Mouse (Mus musculus): ENCODE measurements around the gene Sde2.

Sde2 gene

DNA sequence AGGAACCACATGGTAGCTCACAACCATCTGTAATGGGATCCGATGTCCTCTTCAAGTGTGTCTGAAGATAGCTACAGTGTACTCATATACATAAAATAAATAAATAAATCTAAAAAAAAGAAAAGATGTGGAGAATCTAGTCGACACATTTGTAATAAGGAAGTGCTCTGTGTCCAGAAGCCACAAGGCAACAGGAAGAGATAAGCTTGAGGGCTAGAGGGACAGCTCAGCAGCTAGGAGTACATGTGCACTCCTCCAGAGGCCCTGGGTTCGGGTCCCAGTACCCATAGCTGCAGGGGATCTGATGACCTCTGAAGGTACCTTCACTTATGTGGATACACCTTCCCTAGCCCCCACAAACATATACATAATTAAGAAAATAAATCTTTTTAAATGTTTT, 30.8 kb downstream of the Sde2 start:
- in situ Hi-C loops (cut with MboI; ENCODE audit: unreplicated experiment in 2 of 2): loop anchor here (10.0 to 25.0 kb wide), 3 partner anchors 273 to 956 kb away; partner anchors contain the start of gene Lbr (in 1 of the 2)

DNA sequence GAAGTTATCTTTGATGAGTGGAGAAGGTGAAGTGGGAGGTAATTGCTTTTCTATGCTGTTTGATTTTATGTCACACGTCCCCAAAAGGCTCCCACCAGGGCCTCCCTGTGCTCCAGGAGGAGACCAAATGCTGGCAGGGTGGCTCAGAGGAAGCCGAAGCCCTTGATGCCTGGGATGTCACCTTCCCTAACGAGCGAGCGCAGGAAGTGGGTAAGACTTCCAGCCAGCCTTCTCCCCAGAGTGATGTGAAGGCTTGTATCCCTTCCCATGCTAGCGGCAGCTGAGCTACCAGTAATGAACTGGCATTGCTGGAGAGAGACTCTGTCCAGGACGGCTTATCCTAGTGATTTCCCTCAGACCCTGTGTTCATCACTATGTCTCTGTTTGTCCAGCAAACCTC, 32.8 kb downstream of the Sde2 start:
- in situ Hi-C loops (cut with MboI; ENCODE audit: unreplicated experiment in 2 of 2): loop anchor here (10.0 to 25.0 kb wide), 3 partner anchors 271 to 954 kb away; partner anchors contain the start of gene Lbr (in 1 of the 2)

DNA sequence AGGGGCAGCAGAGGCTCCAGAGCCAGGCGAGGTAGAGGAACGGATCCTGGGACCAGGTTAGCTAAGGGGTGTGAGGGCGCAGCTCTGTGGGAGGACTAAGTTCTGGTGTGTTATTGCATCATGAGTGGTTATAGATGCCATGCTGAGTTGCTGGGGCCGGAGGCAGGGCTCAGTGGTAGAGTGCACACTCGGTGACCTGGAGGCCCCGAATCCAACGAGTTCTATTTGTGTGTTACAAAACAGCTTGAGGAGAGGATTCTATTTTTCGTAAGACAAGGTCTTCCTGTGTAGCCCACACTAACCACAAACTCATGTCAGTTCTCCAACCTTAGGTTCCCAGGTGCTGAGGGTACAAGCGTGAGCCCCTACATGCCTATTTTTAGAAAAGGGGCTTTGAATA, 33.6 kb downstream of the Sde2 start:
- in situ Hi-C loops (cut with MboI; ENCODE audit: unreplicated experiment in 2 of 2): loop anchor here (10.0 to 25.0 kb wide), 3 partner anchors 270 to 953 kb away; partner anchors contain the start of gene Lbr (in 1 of the 2)

DNA sequence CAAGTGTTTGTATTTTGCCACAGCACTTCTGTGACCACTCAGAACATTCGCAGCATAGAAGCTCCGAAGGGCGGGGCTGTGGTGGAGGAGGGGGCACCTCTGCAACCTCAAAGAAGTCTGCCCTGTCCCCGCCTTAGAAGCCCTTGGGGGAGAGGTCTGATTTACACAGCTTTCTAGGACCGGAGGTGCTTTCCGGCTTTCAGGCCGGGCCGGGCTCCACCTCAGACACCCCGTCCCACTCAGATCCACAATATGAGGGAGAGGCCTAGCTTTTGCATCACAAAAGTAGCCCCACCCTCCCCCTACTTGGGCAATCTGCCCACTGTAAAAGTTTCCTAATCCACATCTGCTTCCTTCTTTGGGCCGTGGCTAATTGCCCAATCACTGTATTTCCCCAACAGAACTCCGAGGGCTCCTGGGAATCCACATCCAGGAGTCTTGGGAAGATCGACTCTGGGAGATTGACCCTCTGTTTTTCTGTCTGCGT, 37.7 kb downstream of the Sde2 start:
- in situ Hi-C loops (cut with MboI; ENCODE audit: unreplicated experiment in 2 of 2): loop anchor here (10.0 to 25.0 kb wide), 3 partner anchors 266 to 949 kb away; partner anchors contain the start of gene Lbr (in 1 of the 2)

DNA sequence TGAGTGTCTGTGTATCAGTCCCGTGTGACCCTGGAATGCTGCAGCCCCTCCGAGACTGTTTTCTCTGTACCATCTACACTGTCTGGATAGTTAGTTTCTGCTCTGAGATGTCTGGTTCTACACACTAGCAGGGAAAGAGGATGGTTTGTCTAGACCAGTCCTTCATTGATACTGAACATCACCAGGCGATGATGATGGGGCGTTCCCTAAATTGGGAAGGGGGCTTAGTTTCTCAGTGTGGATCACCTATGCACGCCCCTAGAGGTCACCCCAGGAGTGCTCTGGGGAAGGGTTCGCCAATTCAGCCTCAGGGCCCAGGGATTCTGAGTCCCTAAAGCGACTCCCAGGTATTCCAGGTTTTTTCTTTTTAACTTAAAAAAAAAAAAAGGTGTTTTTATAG, 38.2 kb downstream of the Sde2 start:
- in situ Hi-C loops (cut with MboI; ENCODE audit: unreplicated experiment in 2 of 2): loop anchor here (10.0 to 25.0 kb wide), 3 partner anchors 266 to 948 kb away; partner anchors contain the start of gene Lbr (in 1 of the 2)

DNA sequence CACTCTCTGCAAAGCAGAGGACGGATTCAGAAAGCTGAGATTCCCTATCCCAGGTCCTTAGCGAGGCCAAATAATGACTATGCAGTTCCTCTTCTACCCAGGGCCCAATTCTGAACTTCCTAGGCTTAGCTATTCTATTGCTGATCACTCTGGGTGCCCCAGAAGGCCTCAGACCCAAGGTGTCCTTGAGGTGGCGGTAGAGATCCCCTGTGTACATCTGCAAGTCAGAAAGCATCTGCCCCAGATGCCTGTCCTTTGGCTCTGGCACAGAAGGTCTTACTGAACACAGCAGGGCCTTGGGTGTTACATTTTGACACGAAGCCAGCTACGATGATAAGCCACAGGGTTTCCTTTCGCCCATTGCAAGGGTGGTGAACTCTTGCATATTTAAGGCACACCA, 38.9 kb downstream of the Sde2 start:
- in situ Hi-C loops (cut with MboI; ENCODE audit: unreplicated experiment in 2 of 2): loop anchor here (10.0 to 25.0 kb wide), 4 partner anchors 265 to 947 kb away; partner anchors contain the start of gene Lbr (in 1 of the 2)

DNA sequence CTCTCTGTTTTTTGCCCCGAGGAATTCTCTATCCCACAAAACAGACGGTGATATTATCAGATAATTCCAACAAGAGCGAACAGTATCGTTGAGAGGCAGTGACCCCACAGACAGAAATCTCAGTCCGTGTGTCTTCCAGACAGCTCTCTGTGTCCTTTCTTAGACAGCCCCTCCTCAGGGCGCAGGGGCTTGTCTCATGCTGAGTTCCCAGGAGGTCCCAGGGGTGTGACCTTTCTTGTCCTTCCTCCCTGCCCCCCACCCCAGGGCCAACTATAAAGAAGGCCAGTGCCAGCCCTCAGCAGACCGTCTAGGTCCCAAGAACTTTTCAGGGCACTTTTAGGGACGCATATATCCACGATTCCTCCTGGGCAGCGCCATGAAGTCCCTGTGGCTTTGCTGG, 41.9 kb downstream of the Sde2 start, which contains the start of gene Lefty2:
Gene Lefty2, plus strand, starts transcription at position 301 of the 400 bp plus-strand sequence.
- in situ Hi-C loops (cut with MboI; ENCODE audit: unreplicated experiment in 2 of 2): loop anchor here in 1 of 2 experiments (10.0 to 25.0 kb wide), 3 partner anchors 344 to 944 kb away; partner anchors contain the start of gene Lbr

DNA sequence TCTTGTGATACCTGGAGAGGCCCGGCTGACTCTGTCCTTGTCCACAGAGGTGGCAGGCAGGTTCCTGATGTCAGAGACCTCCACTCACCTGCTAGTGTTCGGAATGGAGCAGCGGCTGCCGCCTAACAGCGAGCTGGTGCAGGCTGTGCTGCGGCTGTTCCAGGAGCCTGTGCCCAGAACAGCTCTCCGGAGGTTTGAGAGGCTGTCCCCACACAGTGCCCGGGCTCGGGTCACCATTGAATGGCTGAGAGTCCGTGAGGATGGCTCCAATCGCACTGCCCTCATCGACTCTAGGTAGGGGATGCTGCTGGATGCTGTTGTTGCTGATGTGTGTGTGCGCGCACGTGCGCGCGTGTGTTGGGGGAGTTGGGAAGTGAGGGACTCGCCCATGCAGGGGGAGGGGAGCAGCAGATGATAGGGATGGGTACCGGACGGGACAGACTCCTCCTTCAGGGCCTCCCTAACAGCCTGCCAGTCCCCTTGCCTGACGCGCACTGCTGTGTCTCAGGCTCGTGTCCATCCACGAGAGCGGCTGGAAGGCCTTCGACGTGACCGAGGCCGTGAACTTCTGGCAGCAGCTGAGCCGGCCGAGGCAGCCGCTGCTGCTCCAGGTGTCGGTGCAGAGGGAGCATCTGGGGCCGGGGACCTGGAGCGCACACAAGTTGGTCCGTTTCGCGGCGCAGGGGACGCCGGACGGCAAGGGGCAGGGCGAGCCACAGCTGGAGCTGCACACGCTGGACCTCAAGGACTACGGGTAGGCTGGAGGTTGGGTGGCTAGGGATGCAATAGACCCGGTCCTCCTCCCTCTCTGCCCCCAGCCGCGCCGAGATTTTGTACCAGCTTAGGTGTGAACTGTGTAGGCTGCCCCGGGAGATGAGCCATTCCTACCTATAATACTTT, 43.4 kb downstream of the Sde2 start:
- in situ Hi-C loops (cut with MboI; ENCODE audit: unreplicated experiment in 2 of 2): loop anchor here in 1 of 2 experiments (10.0 to 25.0 kb wide), 3 partner anchors 343 to 943 kb away; partner anchors contain the start of gene Lbr

DNA sequence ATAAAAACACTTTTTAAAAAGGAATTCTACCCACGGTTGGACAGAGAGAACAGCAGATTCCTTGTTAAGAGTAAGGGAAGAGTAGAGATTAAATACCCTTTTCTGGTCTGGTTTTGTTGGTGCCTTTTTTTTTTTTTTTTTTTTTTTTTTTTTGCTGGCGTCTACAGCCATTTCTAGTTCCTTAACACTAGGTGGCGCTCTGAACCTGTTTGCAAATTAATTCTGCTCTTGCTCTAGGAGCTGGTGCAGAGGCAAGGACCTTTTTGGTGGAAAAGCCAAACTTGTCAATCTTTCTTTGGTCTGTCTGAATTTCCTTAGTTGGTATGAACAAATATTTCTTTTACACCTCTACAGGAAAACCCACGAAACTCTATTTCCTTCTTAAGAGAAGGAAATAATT, 50.2 kb downstream of the Sde2 start:
- in situ Hi-C loops (cut with MboI; ENCODE audit: unreplicated experiment in 2 of 2): loop anchor here (5.0 to 25.0 kb wide), 4 partner anchors 71 to 961 kb away; no protein-coding TSS in a partner anchor

DNA sequence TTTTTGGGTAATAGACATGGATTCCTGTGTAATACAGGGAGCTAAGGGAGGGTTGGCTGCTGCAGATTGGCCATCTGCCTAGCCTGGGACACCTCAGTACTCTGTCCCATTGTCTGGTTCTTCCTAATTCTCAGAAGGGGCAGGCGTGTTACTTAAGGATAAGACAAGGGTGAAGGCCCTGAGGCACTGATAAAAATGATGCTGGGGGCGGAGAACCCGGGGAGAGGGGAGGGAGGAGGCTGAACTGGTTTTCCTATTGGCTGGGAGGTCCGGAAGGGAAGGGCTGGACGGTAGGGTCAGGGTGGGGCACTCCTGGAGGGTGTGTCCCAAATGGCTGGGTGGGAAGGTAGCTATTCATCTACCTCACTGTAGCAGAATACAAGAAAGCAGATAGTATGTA, 52.0 kb downstream of the Sde2 start:
- in situ Hi-C loops (cut with MboI; ENCODE audit: unreplicated experiment in 2 of 2): loop anchor here (5.0 to 25.0 kb wide), 4 partner anchors 69 to 959 kb away; no protein-coding TSS in a partner anchor

DNA sequence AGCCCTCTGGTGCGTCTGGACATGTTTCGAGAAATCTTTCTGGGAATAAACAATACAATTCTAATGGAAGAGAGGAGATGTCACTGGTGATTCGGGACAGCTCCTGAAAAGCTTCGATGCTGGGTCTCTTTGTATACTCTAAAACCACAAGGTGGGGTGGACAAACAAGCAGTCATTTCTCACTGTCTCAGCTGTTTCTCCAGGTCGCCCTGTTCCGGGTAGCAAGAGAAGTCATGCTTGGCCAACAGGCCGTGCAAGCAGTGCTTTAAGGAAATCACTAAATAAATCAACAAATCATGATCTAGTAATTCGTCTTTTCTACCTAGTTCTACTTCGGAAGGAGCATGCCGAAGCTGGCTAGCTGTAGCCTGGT, 52.7 kb downstream of the Sde2 start:
- in situ Hi-C loops (cut with MboI; ENCODE audit: unreplicated experiment in 2 of 2): loop anchor here (5.0 to 25.0 kb wide), 4 partner anchors 69 to 959 kb away; no protein-coding TSS in a partner anchor

DNA sequence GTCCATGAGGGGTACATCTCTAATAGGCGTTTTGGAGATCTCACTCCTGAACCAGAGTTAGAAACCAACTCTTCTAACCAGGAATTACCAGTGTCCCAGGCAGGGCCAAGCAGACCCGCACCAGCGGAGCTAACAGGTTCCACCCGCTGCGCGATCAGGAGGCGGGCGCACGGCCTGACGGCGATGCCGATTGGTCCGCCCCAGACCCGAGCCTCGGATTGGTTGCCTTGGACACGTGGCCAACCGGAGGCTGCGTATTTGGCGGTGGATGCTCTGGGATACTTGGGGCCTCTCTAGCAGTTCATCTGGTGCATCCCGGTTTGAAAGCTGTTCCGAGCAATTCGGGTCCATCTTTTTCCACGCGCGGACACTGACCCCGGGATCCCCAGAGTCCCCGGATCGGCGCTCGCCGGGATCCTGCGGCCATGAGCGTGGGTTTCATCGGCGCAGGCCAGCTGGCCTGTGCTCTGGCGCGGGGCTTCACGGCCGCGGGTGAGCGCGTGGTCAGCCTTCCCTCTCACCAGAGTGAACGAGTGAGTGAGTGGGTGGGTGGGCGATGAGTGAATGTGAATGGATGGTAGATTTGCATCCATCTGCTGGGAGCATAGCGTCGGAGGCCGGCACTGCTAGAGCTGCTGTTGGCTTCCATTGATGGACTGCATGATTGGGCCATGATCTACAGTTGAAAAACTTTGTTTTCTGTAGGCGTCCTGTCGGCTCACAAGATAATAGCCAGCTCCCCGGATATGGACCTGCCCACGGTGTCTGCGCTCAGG, 53.3 kb downstream of the Sde2 start, which contains the start of gene Pycr2:
Gene Pycr2, plus strand, starts transcription at position 255 of the 776 bp plus-strand sequence.
- in situ Hi-C loops (cut with MboI; ENCODE audit: unreplicated experiment in 2 of 2): loop anchor here (5.0 to 25.0 kb wide), 4 partner anchors 68 to 958 kb away; no protein-coding TSS in a partner anchor

DNA sequence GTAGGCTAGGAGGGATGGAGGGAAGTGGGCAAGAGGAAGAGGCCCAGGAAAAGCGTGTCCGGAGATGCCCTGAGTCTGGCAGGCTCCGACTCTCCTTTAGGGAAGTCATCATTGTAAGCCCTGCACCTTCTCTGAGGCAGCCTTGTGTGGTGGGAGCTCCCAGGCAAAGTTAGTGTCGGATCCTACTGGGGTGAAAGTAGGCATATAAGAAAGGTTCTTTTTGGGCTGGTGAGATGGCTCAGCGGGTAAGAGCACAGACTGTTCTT, 53.8 kb downstream of the Sde2 start:
- in situ Hi-C loops (cut with MboI; ENCODE audit: unreplicated experiment in 2 of 2): loop anchor here (5.0 to 25.0 kb wide), 4 partner anchors 68 to 958 kb away; no protein-coding TSS in a partner anchor

DNA sequence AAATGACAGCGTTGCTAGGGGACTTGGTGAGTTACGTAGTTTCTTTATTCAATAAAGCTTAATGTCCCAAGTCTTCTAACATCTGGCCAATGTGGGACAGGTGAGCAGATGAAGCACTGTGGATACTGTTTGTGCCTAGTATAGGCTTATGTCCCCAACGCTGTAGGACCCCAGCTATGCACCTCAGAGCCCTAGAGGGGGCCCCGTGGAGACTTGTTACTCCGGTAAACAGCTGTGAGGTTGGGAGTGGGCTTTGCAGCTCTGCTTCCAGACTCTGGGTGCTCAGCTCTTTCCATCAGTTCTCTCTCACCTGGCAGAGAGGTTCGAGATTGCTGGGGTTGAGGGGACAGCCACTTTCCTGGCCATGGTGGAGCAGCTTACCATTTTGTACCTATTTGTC, 54.4 kb downstream of the Sde2 start:
- in situ Hi-C loops (cut with MboI; ENCODE audit: unreplicated experiment in 2 of 2): loop anchor here in 1 of 2 experiments (10.0 to 25.0 kb wide), 2 partner anchors 319 to 957 kb away; no protein-coding TSS in a partner anchor

DNA sequence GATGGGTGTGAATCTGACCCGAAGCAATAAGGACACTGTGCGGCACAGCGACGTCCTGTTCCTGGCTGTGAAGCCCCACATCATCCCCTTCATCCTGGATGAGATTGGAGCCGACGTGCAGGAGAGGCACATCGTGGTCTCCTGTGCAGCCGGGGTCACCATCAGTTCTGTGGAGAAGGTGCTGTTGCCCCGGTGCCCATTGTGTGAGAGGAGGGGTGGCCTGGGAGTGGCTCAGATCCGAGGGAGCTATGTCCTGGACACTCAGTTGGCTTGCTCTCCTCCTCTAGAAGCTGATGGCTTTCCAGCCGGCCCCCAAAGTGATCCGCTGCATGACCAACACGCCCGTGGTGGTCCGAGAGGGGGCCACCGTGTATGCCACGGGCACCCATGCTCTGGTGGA, 54.9 kb downstream of the Sde2 start:
- in situ Hi-C loops (cut with MboI; ENCODE audit: unreplicated experiment in 2 of 2): loop anchor here in 1 of 2 experiments (10.0 to 25.0 kb wide), 2 partner anchors 319 to 956 kb away; no protein-coding TSS in a partner anchor

DNA sequence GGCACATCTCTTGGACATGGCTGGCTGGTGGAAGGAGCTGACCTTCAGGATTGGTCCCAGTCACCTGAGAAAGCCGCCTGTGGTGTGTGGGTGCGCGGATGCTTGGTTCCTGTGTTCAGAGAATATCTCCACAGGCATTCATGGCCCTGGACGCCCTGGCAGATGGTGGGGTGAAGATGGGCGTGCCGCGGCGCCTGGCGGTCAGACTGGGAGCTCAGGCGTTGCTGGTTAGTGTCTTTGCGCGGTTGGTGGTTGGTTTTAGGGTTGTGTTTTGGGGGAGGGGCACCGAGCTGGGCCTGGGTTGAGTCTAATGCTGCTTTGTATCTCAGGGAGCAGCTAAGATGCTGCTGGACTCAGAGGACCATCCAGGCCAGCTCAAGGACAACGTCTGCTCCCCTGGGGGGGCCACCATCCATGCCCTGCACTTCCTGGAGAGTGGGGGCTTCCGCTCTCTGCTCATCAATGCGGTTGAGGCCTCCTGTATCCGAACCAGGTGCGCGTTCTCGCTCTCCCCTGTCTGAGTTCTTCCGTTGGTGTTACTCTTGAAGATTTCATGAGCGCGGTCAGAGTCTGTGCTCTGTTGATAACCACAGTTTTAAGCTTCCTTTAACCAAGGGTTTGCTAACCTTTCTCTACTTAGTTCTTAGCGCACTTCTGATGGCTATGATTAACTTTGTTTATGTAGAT, 55.7 kb downstream of the Sde2 start:
- in situ Hi-C loops (cut with MboI; ENCODE audit: unreplicated experiment in 2 of 2): loop anchor here in 1 of 2 experiments (10.0 to 25.0 kb wide), 2 partner anchors 318 to 956 kb away; no protein-coding TSS in a partner anchor

DNA sequence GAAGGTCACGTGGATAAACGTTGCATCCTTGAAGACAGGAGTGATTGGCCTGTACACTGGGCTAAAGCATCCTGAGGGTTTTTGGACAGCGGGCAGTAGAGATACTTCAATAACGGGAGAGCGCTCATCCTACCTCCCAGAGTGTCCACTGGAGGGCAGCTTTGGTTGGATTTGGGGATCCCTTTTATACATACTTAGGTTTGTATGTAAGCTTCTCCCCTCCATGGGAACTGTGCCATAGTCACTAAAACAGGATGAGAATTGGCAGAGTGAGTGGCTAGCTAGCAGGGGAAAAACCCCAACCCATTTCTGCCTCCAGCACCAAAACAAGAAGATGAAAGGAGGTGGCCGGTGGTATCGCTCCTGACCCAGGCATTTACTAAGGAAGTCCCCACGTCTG, 60.2 kb downstream of the Sde2 start:
- in situ Hi-C loops (cut with MboI; ENCODE audit: unreplicated experiment in 2 of 2): loop anchor here in 1 of 2 experiments (5.0 to 25.0 kb wide), 2 partner anchors 34 to 951 kb away; no protein-coding TSS in a partner anchor

DNA sequence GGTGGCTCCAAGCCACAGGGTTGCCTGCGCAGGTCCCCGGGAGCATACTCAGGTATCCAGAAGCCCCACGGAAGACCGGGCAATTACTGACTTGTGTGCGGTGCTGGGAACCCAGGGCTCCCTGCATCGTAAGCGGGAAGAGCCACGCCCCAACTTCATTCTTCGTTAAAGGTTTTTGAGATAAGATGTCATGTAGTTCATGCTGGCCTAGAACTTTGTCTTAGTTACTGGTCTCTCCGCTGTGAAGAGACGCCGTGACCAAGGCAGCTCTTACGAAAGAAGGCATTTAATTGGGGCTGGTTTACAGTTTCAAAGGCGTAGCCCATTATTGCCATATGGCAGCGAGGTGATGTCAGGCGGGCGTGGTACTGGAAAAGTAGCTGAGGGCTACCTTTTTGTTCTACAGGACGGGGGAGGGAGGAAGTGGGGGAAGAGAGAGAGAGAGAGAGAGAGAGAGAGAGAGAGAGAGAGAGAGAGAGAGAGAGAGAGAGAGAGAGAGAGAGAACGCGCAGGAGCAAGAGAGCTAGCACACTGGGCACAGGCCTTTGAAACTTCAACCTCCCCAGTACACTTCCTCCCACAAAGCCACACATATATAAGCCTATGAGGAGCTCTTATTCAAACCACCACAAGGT, 60.8 kb downstream of the Sde2 start:
- in situ Hi-C loops (cut with MboI; ENCODE audit: unreplicated experiment in 2 of 2): loop anchor here in 1 of 2 experiments (5.0 to 25.0 kb wide), 2 partner anchors 34 to 951 kb away; no protein-coding TSS in a partner anchor

DNA sequence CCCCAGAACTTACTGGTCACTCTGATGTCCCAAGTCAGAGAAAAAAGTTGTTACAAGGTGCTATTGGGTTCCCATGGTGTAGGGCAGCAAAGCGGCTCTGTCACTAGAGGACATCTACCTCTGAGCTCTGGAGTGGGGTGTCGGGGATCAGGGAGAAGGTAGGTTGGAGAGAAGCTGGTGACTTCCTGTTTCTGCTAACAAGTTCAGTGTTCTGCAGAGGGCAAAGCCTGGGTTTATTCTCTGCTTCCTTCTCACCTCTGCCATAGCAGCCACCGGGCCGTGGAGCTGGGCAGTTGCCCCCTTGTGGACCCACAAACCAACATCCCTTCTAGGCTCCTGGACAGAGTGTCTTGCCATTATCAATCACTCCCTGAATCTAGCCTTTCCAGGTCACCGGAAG, 61.9 kb downstream of the Sde2 start:
- in situ Hi-C loops (cut with MboI; ENCODE audit: unreplicated experiment in 2 of 2): loop anchor here in 1 of 2 experiments (5.0 to 25.0 kb wide), 2 partner anchors 35 to 950 kb away; no protein-coding TSS in a partner anchor
